Mouse (Mus musculus) adrenal gland, adult 18-20 months (tissue): ENCODE measurements around the gene Gm11562. TPM values are rescaled to one million over a fixed set of nuclear protein-coding genes. Genes with fewer than 3 reads are reported as not detected.
"Not testable (repeated sequence)": the region's sequence is repeated elsewhere in the genome, so short reads cannot be mapped to it uniquely, and the experiment has no call there.

ENCODE experiments used
- DNase-seq, 2 experiments: peaks; one replicate each; pipeline ENCODE4 v3.0.0; 2021 to 2022; ENCODE audit warnings: low spot score in 2 of 2
- long read RNA-seq, 2 experiments: library from polyadenylated mRNA; stranded (forward); transcript quantifications; one replicate each; pipeline ENCODE4 v2.0.0; 2021
- total RNA-seq, 2 experiments: library from RNA; stranded (reverse); gene quantifications; 1 replicate in 1 of 2; 2 replicates in 1 of 2; pipeline ENCODE4 v1.2.3; 2021

Gene Gm11562
- total RNA-seq: not detected
- long read RNA-seq, experiment 1: 0 reads
- long read RNA-seq, experiment 2: 0 reads

DNA sequence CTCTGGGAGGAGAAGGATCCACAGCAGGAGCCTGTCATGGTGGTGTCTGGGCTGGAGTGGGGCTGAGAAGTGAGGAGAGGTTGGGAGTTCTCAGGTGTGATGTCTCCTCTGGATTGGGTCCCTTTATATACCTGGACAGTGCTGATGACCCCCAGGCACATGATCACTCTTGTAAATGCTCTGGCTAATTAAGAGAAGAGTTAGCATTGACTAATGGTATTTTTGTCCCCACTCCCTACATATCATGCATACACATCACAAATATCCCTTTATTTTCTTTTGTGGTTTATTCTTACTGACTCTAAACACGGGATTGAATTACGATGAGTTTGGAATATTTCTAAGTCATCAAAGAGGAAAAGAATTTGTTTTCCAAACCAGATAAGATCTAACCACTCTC is at the start of gene Gm11562:
Gene Gm11562 (minus strand): TSS at position 101 of the 400 bp plus-strand sequence.
- DNase-seq: no peak

DNA sequence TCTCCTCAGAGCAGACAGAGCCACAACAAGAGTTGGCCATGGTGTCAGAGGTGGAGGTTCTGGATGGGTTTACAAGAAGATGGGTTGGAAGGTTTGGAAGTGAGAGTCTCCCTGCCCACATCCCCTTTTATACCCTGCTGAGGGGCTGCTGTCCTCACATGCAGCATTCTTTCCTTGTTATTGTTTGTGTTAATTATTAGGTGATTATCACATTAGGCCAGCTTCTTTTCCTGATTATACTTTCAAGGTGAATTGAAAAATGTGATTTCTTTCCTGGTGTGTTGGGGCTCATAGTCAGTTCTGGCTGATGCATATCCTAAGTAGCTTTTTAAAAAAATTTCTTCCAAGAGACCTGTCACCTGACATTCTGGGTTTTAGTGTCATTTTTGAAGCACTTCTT is 45.6 kb upstream of the Gm11562 start, which contains the start of gene Krtap4-6:
Gene Krtap4-6 (minus strand): TSS at position 101 of the 400 bp plus-strand sequence.
- DNase-seq: no peak

DNA sequence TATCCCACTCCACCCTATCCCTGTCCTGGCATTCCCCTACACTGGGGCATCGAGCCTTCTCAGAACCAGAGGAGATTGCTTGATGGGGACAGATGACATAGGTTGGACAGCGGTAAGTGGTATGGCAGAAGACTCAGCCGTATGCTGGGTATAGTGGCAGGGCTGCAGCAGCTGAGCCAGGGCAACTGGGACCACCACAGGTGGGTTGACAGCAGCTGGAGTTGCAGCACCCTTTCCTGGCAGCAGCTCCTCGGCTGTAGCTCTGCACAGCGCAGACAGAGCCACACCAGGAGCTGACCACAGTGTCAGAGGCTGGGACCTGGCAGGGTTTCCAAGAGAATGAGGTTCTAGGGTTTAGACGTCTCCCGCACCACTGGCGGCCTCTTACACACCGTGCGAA is 42.6 kb upstream of the Gm11562 start:
- DNase-seq: no peak

DNA sequence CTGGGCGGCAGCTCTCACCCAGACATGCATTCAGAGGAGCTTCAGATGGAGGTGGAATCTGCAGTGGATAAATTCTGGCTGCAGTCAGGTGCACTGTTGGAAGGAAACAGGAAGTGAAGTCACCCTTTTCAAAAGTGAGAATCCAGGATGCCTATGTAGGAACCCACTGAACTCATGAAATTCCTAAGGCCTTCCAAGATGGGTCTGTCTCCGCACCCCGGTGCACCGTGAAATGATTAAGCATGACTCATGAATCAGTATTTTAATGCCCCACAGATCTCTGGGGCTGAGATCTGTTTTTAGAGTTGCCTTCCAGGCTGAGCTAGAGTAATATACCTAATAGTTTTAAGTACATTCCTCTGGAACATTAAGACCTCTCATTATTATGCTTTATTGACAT is 39.0 kb upstream of the Gm11562 start:
- DNase-seq: no peak

- DNase-seq: not testable (repeated sequence)
Observed at GRCm38 (mm10) chr11:99658467-99659010, 38.3 kb upstream of the Gm11562 start, which contains the start of gene Gm11563. Gene Gm11563, minus strand, starts transcription at chr11:99658960.

DNA sequence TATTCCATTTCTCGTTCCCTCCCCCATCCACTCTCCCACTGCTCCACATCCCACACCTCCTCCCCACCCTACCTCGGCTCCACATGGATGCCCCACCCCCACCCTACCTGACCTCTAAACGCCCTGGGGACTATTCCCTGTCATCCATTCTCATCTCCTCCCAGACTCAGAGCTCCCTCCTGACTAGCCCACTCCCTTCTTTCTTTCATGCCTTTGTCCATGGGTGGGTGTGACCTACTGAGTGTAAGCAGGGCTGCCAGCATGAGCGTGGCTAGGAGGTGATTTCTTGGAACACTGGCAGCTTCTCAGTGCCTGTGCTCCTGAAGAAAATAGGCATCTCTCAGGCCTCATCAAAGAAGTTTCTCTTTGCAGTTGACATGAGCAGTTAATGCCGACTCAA is 36.8 kb upstream of the Gm11562 start:
- no peak for DNase-seq

DNA sequence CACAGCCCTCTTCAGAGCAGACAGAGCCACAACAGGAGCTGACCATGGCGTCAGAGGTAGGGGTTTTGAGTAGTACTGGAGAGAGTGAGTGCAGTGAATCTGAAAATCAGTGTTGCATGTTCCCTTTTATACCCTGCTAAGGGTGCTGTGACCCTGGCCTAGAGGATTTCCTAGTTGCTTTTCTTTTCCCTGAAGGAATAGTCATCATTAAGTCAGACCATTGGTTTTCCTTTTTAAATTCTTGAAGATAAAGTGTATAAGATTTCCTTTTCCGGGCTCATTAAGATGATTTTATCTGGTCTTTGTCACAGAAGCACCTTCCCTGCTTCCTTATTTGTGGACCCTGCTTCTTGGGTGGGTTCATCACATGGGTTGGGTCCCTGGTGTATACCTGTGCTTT is 29.9 kb upstream of the Gm11562 start, which contains the start of gene Gm11555:
Gene Gm11555 (minus strand): TSS at position 101 of the 400 bp plus-strand sequence.
- no peak for DNase-seq

DNA sequence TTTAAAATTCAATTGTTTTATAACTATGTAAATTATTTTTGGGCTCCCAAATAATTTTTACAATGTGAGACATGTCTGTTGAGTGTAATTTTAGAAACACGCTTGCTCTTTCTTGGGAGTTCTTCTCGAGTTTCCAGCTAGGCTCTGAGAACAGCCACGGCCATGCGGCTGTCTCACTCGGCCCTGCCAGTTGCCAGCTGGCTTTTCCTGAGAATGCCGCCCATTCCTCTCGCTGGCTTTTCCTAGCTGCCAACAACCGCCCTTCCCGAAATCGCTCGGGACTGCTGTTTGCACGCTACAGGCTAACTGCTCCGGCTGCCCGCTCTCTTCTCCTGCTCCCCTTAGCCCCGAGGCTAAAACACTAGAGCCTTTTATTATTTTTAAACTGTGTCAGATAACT is 26.2 kb upstream of the Gm11562 start:
- no peak for DNase-seq

- no peak for DNase-seq
Observed at GRCm38 (mm10) chr11:99644351-99644750, 24.1 kb upstream of the Gm11562 start.

GRCm38 (mm10) chr11:99643635-99644139 is 23.5 kb upstream of the Gm11562 start, which contains the start of gene Krtap4-7:
Gene Krtap4-7, minus strand, starts transcription at chr11:99644089.
- not testable (repeated sequence) for DNase-seq

GRCm38 (mm10) chr11:99640926-99641325 is 20.7 kb upstream of the Gm11562 start:
- no peak for DNase-seq

DNA sequence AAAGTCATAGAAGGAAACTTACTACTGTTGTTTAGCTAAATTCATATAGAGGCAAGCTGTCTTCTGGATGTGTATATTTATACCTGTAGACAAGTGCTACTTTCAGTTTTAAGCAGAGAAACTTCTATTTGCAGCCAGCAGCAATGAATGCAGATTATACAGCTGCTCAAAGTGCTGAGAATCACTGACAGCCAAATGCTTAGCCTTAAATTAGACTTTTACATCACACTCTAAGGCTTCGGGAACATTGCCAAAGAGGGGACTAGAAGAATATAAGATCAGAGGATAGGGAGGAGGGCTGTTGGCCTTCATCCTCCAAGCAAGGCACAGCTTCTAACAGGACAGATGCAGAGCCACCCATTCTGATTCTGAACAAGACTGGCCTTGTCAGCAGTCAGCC is 16.9 kb upstream of the Gm11562 start:
- no peak for DNase-seq

- no peak for DNase-seq
Observed at GRCm38 (mm10) chr11:99634653-99635134, 14.5 kb upstream of the Gm11562 start, which contains the start of gene Krtap4-2. Gene Krtap4-2, minus strand, starts transcription at chr11:99635084.

GRCm38 (mm10) chr11:99633293-99633692 is 13.1 kb upstream of the Gm11562 start:
- no peak for DNase-seq

DNA sequence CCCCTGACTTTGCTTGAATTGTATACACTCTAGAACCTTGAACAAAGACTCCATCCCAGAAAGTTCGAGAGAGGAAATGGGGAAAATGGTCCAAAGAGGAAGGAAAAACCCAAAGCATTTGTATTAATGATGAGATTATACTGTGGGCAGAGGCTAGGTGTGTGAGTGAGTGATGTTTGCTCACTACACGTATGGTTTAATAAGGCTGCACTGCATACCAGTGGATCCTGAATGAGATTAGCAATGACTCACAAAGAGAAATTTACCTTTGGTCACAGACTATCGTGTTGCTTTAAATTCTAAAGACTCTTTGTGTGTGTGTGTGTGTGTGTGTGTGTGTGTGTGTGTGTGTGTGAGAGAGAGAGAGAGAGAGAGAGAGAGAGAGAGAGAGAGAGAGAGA is 10.7 kb upstream of the Gm11562 start:
- no peak for DNase-seq

DNA sequence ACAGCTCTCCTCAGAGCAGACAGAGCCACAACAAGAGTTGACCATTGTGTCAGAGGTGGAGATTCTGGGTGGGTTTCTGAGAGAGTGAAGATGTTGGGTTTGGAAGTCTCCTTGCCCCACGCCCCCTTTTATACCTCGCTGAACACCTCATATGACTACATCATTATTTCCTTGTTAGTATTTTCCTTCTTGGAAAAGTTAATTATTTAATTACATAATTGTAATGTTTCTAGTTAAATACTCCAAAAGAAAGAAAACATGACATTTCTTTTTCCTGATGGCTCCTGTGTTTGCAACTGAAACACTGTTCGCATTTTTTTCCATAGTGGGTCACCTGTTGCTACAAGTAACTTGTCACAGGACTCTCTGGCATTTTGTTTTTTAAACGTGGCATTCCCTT is 7.9 kb upstream of the Gm11562 start, which contains the start of gene Krtap4-1:
Gene Krtap4-1 (minus strand): TSS at position 101 of the 400 bp plus-strand sequence.
- no peak for DNase-seq

DNA sequence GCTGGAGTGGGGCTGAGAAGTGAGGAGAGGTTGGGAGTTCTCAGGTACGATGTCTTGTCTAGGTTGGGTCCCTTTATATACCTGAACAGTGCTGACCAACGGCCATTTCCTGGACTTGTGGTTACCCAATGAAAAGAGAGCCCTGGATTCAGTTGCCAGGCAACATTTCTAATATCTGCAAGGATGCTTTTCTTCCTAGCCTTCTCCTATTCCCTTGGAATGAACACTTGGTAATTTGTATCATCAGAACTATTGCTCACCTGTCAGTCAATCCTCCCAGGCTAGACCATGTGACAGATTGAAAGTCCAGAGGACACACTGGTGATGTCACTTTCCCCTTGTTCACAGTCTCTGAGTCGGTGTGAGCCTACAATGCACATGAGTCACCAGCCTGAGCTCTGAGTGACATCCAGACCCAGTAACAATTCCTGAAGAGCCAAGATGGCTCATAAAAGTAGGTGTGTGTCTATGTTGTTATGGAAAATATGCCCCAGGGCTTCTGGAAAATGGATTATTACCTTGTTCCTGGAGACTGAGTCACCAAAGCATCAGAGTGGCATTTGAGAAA is 5.4 kb downstream of the Gm11562 start, which contains the start of gene Krtap2-4:
Gene Krtap2-4 (minus strand): TSS at position 51 of the 568 bp plus-strand sequence.
- DNase-seq: no peak

- not testable (repeated sequence) for DNase-seq
Observed at GRCm38 (mm10) chr11:99610089-99610488, 10.1 kb downstream of the Gm11562 start, which contains the start of gene Gm11937. Gene Gm11937, minus strand, starts transcription at chr11:99610189.

- DNase-seq: no peak
Observed at GRCm38 (mm10) chr11:99609126-99609525, 11.1 kb downstream of the Gm11562 start.

GRCm38 (mm10) chr11:99603208-99603607 is 17.0 kb downstream of the Gm11562 start, which contains the start of gene Gm11938:
Gene Gm11938, minus strand, starts transcription at chr11:99603308.
- DNase-seq: not testable (repeated sequence)

- not testable (repeated sequence) for DNase-seq
Observed at GRCm38 (mm10) chr11:99597742-99598141, 22.5 kb downstream of the Gm11562 start, which contains the start of gene Krtap9-3. Gene Krtap9-3, minus strand, starts transcription at chr11:99598105.

DNA sequence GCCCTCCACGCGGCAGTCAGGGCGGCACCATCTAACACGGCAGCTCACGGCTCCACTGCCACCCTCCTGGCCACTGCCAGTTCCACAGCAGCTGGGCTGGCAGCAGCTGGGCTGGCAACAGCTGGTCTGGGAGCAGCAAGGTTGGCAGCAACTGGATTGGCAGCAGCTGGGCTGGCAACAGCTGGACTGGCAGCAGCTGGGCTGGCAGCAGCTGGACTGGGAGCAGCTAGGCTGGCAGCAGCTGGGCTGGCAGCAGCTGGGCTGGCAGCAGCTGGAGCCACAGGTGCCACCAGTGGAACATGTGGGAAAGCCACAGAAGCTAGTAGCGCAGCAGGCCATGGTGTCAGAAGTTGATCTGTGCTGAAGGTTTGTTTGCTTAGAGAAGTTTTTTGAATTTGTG is 29.3 kb downstream of the Gm11562 start, which contains the start of gene Krtap1-3:
Gene Krtap1-3 (minus strand): TSS at position 359 of the 400 bp plus-strand sequence.
- no peak for DNase-seq
